Mouse (Mus musculus): Measurements from ENCODE around the gene Tfcp2. TPM values are rescaled to one million over a fixed set of nuclear protein-coding genes. Genes with fewer than 3 reads are reported as not detected.
A peak's percentile ranks its signal among the peaks of the same experiment; 100 is the strongest.
"Not testable (repeated sequence)": the region's sequence is repeated elsewhere in the genome, so short reads cannot be mapped to it uniquely, and the experiment has no call there.

Tfcp2 gene
- polyA plus RNA-seq, 1 experiment: 14.2 TPM

DNA sequence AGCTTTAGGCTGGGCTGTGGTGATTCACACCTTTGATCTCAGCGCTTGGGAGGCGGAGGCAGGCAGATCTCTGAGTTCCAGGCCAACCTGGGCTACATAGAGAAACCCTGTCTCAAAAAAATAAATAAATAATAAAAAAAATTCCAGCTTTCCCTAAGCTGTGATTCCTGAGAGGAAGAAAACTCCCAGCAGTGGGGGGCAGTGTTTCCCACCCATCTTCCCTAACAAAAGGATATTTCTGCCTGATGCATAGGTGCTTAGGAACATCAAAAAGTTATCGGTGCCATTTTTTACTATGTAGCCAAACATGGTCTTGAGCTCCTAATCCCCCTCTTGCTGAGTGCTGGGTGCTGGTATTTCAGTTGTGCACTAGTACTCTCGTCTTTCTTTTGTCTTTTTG lies 1.5 kb downstream of the Tfcp2 start:
- Histone ChIP-seq H3K4me1 (ENCODE audit: control insufficient read depth, insufficient read depth, low read length) (no peaks in the 10 kb centered on the region), H3K36me3 (ENCODE audit: control insufficient read depth, insufficient read depth, low read length, poor library complexity, severe bottlenecking) (no peaks in the 10 kb centered on the region; the same call in 1 of the 2 replicates), H3K4me3 (ENCODE audit: low read depth, low read length) (no peak overlapping the region), H3K27me3 (ENCODE audit: control insufficient read depth, insufficient read depth, low read length, poor library complexity, severe bottlenecking) (no peaks in the 10 kb centered on the region), H3K9me3 (replicated peaks; ENCODE audit: control insufficient read depth, insufficient read depth, low read length, poor library complexity, severe bottlenecking) (peaks cover 3% of the 10 kb centered on the region; the same call in 1 of the 2 replicates), H3K9ac (ENCODE audit: low read depth, poor library complexity, severe bottlenecking) (no peak overlapping the region), H3K27ac (ENCODE audit: insufficient read depth, low read length) (no peak overlapping the region)
- TF ChIP-seq POLR2A (IDR thresholded peaks at IDR 0.05; ENCODE audit: insufficient read depth, low read length) (no peak), CTCF (IDR thresholded peaks at IDR 0.05; ENCODE audit: low read depth, low read length) (no peak), EP300 (IDR thresholded peaks at IDR 0.05; ENCODE audit: insufficient read depth, low read depth, low read length) (no peak)

DNA sequence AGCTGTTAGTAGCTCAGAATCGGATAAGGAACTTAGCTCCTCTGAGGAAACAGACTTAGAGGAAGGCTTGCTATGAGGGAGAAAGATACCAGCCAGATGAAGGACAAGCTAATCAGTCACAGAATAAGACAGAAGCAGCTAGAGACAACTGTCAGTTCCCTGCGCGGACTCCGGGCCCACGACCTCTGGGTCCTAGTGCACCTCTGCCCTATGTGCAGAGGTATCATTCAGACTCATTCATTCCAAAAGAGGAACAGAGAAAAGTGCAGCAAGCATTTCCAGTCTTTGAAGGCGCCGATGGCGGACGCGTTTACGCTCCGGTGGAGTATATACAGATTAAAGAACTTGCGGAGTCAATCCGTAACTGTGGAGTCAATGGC lies 8.2 kb downstream of the Tfcp2 start:
- H3K4me3 ChIP-seq (ENCODE audit: low read depth, low read length); H3K4me1 ChIP-seq (ENCODE audit: control insufficient read depth, insufficient read depth, low read length); H3K27ac ChIP-seq (ENCODE audit: insufficient read depth, low read length); H3K27me3 ChIP-seq (ENCODE audit: control insufficient read depth, insufficient read depth, low read length, poor library complexity, severe bottlenecking); H3K36me3 ChIP-seq (ENCODE audit: control insufficient read depth, insufficient read depth, low read length, poor library complexity, severe bottlenecking); H3K9ac ChIP-seq (ENCODE audit: low read depth, poor library complexity, severe bottlenecking): not testable (repeated sequence)
- peaks cover 36% of the 10 kb centered on the region for H3K9me3 ChIP-seq (replicated peaks; ENCODE audit: control insufficient read depth, insufficient read depth, low read length, poor library complexity, severe bottlenecking)

DNA sequence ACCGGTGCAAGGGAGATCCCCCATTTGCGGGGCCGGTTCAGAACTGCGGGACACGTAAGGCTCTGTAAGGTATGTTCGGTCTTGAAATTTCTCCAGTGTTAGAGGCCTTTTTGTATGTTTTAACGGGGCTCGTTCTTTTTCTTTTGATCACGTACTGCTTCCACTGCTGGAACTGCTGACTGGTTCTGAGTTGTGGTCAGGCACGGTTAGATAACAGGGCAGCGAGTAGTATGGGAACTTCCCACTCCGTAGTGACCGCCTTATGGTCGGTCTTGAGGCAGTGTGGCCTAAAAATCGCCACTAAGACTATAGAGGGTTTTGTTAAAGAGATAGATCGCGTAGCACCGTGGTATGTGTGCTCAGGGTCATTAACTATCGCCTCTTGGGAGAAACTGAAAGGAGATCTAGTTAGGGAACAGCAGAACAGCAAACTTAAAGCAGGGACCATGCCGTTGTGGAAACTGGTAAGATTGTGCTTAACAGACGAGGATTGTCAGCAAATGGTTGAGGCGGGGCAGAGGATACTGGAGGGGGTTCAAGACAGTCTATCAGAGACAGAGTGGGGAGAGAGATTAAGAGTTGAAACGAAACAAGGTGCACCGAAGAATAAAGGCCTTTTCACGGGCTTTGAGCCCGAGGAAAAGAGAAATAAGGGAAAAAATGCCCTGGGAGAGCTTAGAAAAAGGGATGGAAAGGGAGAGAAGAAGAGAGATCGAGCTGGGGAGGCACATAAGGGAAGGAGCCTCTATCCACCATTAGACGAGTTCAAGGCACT lies 8.7 kb downstream of the Tfcp2 start:
- H3K27ac ChIP-seq (ENCODE audit: insufficient read depth, low read length); H3K4me1 ChIP-seq (ENCODE audit: control insufficient read depth, insufficient read depth, low read length); H3K36me3 ChIP-seq (ENCODE audit: control insufficient read depth, insufficient read depth, low read length, poor library complexity, severe bottlenecking); H3K9ac ChIP-seq (ENCODE audit: low read depth, poor library complexity, severe bottlenecking); H3K27me3 ChIP-seq (ENCODE audit: control insufficient read depth, insufficient read depth, low read length, poor library complexity, severe bottlenecking); H3K4me3 ChIP-seq (ENCODE audit: low read depth, low read length): not testable (repeated sequence)
- H3K9me3 ChIP-seq (replicated peaks; ENCODE audit: control insufficient read depth, insufficient read depth, low read length, poor library complexity, severe bottlenecking): peaks cover 36% of the 10 kb centered on the region

DNA sequence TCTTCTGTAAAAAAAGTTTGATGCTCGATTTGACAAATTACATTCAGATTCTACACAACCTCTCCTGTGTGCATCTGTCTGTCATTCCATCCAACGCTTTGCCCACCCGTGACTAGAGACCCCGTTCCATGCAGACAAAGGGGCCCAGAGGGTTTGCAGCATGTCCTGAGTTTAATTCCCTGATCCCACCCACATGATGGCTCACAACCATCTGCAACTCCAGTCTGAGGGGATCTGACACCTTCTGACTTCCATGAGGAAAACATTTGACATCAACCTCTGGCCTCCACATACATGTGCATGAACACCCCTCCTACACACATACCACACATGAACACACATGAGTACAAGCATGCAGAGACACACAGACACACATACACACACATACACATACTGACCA lies 10.4 kb downstream of the Tfcp2 start:
- peaks cover 36% of the 10 kb centered on the region for H3K9me3 ChIP-seq (replicated peaks; ENCODE audit: control insufficient read depth, insufficient read depth, low read length, poor library complexity, severe bottlenecking)
- H3K4me1 ChIP-seq (ENCODE audit: control insufficient read depth, insufficient read depth, low read length): no peaks in the 10 kb centered on the region
- H3K9ac ChIP-seq (ENCODE audit: low read depth, poor library complexity, severe bottlenecking): no peak overlapping the region
- H3K27ac ChIP-seq (ENCODE audit: insufficient read depth, low read length): peak overlapping the region; percentile 2; the same call in 1 of the 2 replicates
- TF ChIP-seq POLR2A (IDR thresholded peaks at IDR 0.05; ENCODE audit: insufficient read depth, low read length) (no peak), CTCF (IDR thresholded peaks at IDR 0.05; ENCODE audit: low read depth, low read length) (no peak), EP300 (IDR thresholded peaks at IDR 0.05; ENCODE audit: insufficient read depth, low read depth, low read length) (no peak)
- H3K4me3 ChIP-seq (ENCODE audit: low read depth, low read length): no peak overlapping the region
- no peaks in the 10 kb centered on the region for H3K36me3 ChIP-seq (ENCODE audit: control insufficient read depth, insufficient read depth, low read length, poor library complexity, severe bottlenecking)
- H3K27me3 ChIP-seq (ENCODE audit: control insufficient read depth, insufficient read depth, low read length, poor library complexity, severe bottlenecking): no peaks in the 10 kb centered on the region

DNA sequence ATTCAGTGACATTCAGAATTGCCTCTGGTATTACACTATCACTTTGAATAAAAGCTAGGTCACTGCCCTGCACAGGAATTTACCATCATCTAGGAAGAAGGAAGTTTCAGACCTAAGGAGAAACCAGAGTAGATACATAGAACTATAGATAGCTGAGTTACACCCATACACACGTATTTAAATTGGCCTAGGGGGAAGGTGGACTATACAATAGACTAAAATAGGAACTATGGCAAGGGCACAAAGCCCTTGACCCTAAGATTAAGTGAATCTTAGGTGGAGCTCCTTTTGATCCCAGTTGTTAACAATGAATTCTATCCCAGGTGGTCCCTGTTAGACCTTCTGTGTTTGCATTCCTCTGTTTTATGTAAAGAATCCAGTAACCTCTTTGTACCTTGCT lies 10.8 kb downstream of the Tfcp2 start:
- not testable (repeated sequence) for H3K4me3 ChIP-seq (ENCODE audit: low read depth, low read length); H3K9ac ChIP-seq (ENCODE audit: low read depth, poor library complexity, severe bottlenecking); H3K36me3 ChIP-seq (ENCODE audit: control insufficient read depth, insufficient read depth, low read length, poor library complexity, severe bottlenecking); H3K4me1 ChIP-seq (ENCODE audit: control insufficient read depth, insufficient read depth, low read length); H3K27ac ChIP-seq (ENCODE audit: insufficient read depth, low read length); H3K27me3 ChIP-seq (ENCODE audit: control insufficient read depth, insufficient read depth, low read length, poor library complexity, severe bottlenecking)
- peaks cover 36% of the 10 kb centered on the region for H3K9me3 ChIP-seq (replicated peaks; ENCODE audit: control insufficient read depth, insufficient read depth, low read length, poor library complexity, severe bottlenecking)

DNA sequence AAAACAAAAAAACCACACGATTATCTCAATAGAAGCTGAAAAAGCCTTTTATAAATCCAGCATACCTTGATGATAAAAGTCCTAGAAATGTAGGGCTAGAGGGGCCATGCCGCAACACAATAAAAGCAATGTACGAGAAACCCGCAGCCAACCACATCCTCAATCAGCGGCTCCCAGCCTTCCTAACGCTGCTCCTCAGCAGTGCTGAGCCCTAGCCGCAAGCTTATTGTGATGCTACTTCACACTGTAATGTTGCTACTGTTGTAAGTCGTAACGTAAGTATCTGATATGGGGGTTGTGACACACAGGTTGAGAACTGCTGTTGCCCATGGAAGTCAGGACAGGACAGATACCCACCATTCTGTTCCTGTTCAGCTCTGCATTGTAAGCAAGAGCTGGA lies 12.4 kb downstream of the Tfcp2 start:
- Histone ChIP-seq H3K27ac (ENCODE audit: insufficient read depth, low read length) (no peak overlapping the region), H3K4me1 (ENCODE audit: control insufficient read depth, insufficient read depth, low read length) (no peaks in the 10 kb centered on the region), H3K9ac (ENCODE audit: low read depth, poor library complexity, severe bottlenecking) (no peak overlapping the region), H3K36me3 (ENCODE audit: control insufficient read depth, insufficient read depth, low read length, poor library complexity, severe bottlenecking) (no peaks in the 10 kb centered on the region), H3K9me3 (replicated peaks; ENCODE audit: control insufficient read depth, insufficient read depth, low read length, poor library complexity, severe bottlenecking) (peaks cover 27% of the 10 kb centered on the region), H3K27me3 (ENCODE audit: control insufficient read depth, insufficient read depth, low read length, poor library complexity, severe bottlenecking) (no peaks in the 10 kb centered on the region), H3K4me3 (ENCODE audit: low read depth, low read length) (no peak overlapping the region)
- TF ChIP-seq EP300 (IDR thresholded peaks at IDR 0.05; ENCODE audit: insufficient read depth, low read depth, low read length): no peak
- no peak for TF ChIP-seq CTCF (IDR thresholded peaks at IDR 0.05; ENCODE audit: low read depth, low read length)
- no peak for TF ChIP-seq POLR2A (IDR thresholded peaks at IDR 0.05; ENCODE audit: insufficient read depth, low read length)

Data from ES-Bruce4 (cell line).